Mouse (Mus musculus): ENCODE data around the gene Olfr883.

The Olfr883 gene

GRCm38 (mm10) chr9:38025508-38025907 is at the start of gene Olfr883:
Olfr883 (plus strand) TSS chr9:38025808.
- DNase-seq, result no peak

- DNase-seq, result no peak
Observed at GRCm38 (mm10) chr9:37991525-37991924, 34.1 kb upstream of the Olfr883 start, which contains the start of gene Olfr881. Olfr881 (plus strand) TSS chr9:37991825.

- DNase-seq, result no peak
Observed at GRCm38 (mm10) chr9:37998581-37999204, 26.9 kb upstream of the Olfr883 start.

- no peak for DNase-seq
Observed at GRCm38 (mm10) chr9:38000021-38000420, 25.6 kb upstream of the Olfr883 start.

- no peak for DNase-seq
Observed at GRCm38 (mm10) chr9:38046255-38046654, 20.6 kb downstream of the Olfr883 start, which contains the start of gene Olfr884. Olfr884 (plus strand) TSS chr9:38046555.

GRCm38 (mm10) chr9:38061022-38061421 is 35.4 kb downstream of the Olfr883 start, which contains the start of gene Olfr885:
Olfr885 (plus strand) TSS chr9:38061322.
- no peak for DNase-seq
